In the genomic region with DNA sequence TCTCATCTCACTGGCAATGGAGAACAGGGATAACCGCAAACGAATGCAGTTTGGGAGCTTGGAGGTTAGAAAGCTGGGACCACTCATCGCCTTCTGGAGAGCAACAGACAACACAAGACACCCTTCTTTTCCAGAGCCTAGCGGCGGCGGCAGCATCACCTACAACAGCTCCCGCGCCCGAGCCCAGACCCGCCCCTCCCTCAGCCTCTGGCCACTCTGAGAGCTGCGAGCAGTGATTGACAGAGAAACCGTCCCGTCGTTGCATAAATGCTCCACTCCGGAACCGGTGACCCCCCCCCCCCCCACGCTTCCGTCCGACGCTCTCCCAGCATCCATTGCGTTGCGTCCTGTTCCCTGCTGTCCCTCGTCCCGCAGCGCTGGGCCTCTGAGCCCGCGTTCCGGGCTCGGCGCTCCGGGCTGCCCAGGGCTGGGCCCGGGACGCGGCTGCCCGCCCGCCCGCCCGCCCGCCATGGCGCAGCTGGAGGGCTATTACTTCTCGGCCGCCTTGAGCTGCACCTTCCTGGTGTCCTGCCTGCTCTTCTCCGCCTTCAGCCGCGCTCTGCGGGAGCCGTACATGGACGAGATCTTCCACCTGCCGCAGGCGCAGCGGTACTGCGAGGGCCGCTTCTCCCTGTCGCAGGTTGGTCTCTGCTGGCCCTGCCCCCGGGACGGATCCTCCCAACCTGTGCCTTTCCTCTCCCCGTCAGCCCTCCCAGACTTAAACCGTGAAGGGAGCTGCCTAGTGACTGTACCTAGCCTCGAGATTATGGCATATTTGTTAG, we compare ENCODE assay signal across 8 mouse cellular contexts. TPM values are rescaled to one million over a fixed set of nuclear protein-coding genes. Genes with fewer than 3 reads are reported as not detected.
A peak's percentile ranks its signal among the peaks of the same experiment; 100 is the strongest.
DNase-seq lines count a peak whose midpoint lies in the region; ATAC-seq lines count a peak whose summit lies in the region.

Alg10b (plus strand) TSS at position 343 of the 782 bp plus-strand sequence.

- H3K79me2 ChIP-seq in macrophage (ENCODE audit: inconsistent target) = peaks cover 24% of the 10 kb centered on the region

- DNase-seq in T-cell, adult 2 months (ENCODE audit: low spot score) = peak; percentile 78
- peak; percentile 81 to 85 for DNase-seq in cerebellum, postnatal 36 days
- DNase-seq in frontal cortex, postnatal 36 days (ENCODE audit: low spot score in 2 of 2) = peak; percentile 71 to 75
- peak; percentile 74 to 85 for DNase-seq in left cerebral cortex, adult 18-20 months (ENCODE audit: low spot score in 2 of 2)
- peak; percentile 87 for DNase-seq in right cerebral cortex, adult 18-20 months
- DNase-seq in urinary bladder, postnatal 10 days (ENCODE audit: low spot score) = peak; percentile 33

- WGBS in hindbrain, embryonic 15.5 days = under 1% methylated on average over 52 of the region's 59 CpGs
- under 1% methylated on average over 54 of the region's 59 CpGs for WGBS in macrophage (ENCODE audit: missing documents)

- peak within 1 kb of the TSS; percentile 90 for H3K27ac ChIP-seq in hindbrain, embryonic 15.5 days (replicated peaks)
- H3K27ac ChIP-seq in macrophage = peak within 1 kb of the TSS; percentile 38

- peaks cover 22% of the 10 kb centered on the region for H3K36me3 ChIP-seq in hindbrain, embryonic 15.5 days
- peaks cover 18% of the 10 kb centered on the region for H3K36me3 ChIP-seq in macrophage (ENCODE audit: inconsistent target)

- H3K4me3 ChIP-seq in hindbrain, embryonic 15.5 days = peak within 1 kb of the TSS; percentile 80
- peak within 1 kb of the TSS; percentile 78 for H3K4me3 ChIP-seq in macrophage (ENCODE audit: inconsistent target)

- ATAC-seq in hindbrain, embryonic 15.5 days (ENCODE audit: low FRiP score, low read depth) = peak; percentile 100

- H3K9ac ChIP-seq in hindbrain, embryonic 15.5 days = peak within 1 kb of the TSS; percentile 84

- H3K27me3 ChIP-seq in hindbrain, embryonic 15.5 days = no peaks in the 10 kb centered on the region

- H3K9me3 ChIP-seq in hindbrain, embryonic 15.5 days = no peaks in the 10 kb centered on the region

- peak within 1 kb of the TSS; percentile 59 for H3K4me2 ChIP-seq in hindbrain, embryonic 15.5 days

- peaks cover 25% of the 10 kb centered on the region for H3K4me1 ChIP-seq in hindbrain, embryonic 15.5 days (replicated peaks)

RNA-seq across cellular contexts. Expression of gene Alg10b, which starts in this region (rescaled TPM):
- polyA plus RNA-seq in hindbrain, embryonic 15.5 days (2015; fragmentation: Nextera tagmentation; extraction: Ambion mirVana) = 41.8 and 42.6 TPM in 2 replicates
- total RNA-seq in left cerebral cortex, adult 18-20 months (2021) = 10 to 100 TPM; 26.9 to 28.1 TPM
- total RNA-seq in macrophage (2018; cell fraction: chromatin; rRNA removed) = 10 to 100 TPM in 13 of 26 experiments, 1 to 10 TPM in 13; 1.9 to 30.1 (median 10.4) TPM
- 10 to 100 TPM; 14.7 to 35.0 (median 22.8) TPM for total RNA-seq in macrophage (2018; cell fraction: cytosol; rRNA removed)
- total RNA-seq in macrophage (2018; cell fraction: nucleus; rRNA removed) = 10 to 100 TPM; 13.7 to 82.3 (median 34.6) TPM
- 16.4 to 27.0 TPM (median 17.4 TPM) in 3 replicates for polyA plus RNA-seq in macrophage (2018)

Comparison
In these comparisons a context has a peak if more than half of its experiments do, and no peak if none do; other contexts are left out.
1. Peak in every context shown above with its lines: DNase-seq, ATAC-seq, H3K4me3 ChIP-seq and H3K27ac ChIP-seq.
2. DNase-seq: peak in every context shown above with its lines; median percentile 87 in right cerebral cortex, adult 18-20 months; 83 in cerebellum, postnatal 36 days; 80 in left cerebral cortex, adult 18-20 months; 78 in T-cell, adult 2 months; 73 in frontal cortex, postnatal 36 days; 33 in urinary bladder, postnatal 10 days.